Mouse (Mus musculus): Measurements from ENCODE around the gene Cyp2c23.

DNA sequence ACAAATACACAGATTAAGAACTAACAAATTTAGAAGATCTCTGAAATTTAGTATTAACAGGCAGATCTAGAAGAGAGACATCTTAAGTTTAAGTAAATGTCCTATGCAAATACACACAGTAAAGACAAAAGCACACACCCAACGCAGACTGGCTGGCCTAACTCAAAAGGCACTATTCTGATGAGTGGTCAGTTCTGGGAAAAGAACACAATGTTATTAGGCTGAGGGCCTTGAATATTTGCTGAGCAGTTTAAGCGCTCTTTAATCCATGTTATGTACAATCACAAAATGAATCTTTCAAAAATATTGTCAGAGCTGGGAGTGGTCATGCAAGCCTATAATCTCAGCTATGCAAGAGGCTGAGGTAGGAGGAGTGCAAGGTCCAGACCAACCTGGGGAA, 35.7 kb upstream of the Cyp2c23 start:
- no peak for TF ChIP-seq CTCF (IDR thresholded peaks at IDR 0.05; ENCODE audit: low read depth, low read length)
- TF ChIP-seq POLR2A (IDR thresholded peaks at IDR 0.05; ENCODE audit: borderline replicate concordance, low read depth, low read length), result no peak

Measured in bone marrow macrophage, adult 2 months (primary cell).